In the genomic region with DNA sequence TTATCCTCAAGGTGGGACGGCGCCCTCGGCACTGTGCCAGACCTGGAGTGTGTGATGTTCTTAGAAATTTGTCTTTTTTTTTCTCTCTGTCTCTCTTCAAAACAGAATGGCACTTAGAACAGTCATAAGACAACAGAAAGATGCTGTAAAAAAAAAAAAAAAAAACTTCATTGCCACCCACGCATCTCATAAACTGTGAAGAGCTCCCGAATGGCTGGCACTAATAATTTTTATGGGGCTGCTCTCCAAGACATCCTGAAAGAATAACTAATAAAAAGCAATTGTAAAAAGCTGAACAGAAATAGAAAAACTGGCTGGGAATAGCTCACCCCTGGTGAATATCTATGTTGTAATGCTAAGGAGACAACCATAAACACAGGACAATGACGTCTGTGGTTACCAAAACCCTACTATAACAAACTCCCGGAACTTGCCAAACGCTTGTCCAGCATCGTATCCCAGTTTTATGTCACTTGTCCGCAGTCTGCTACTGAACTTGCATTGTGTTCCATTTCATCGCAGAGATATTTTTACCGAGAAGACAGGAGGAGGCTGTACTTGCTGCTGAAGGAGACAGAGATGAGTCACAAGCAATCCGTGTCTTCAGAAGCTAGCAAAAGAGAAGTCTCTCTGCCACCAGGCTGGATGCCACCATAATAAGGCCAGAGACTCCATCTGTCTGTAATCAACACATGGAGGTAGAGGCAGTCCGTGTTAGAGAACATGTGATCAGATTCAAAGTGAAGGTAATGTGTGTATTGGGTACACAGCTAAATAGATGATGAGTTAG, we compare ENCODE assay signal across 14 mouse cellular contexts. TPM values are rescaled to one million over a fixed set of nuclear protein-coding genes. Genes with fewer than 3 reads are reported as not detected.
DNase-seq lines count a peak whose midpoint lies in the region.
"Had no signal": no experiment of that assay in that cellular context is flagged by ENCODE, and none has a peak within 500 bp of the region (broad histone marks: within the 10 kb centered on the region; RNA-seq: fewer than 3 reads in every experiment).

No protein-coding gene starts in this region.

- peak; percentile 44 to 55 for DNase-seq in left cerebral cortex, adult 18-20 months (ENCODE audit: low spot score in 2 of 2)
- DNase-seq in left cerebral cortex, postnatal 4 days = no peak
- DNase-seq in frontal cortex, postnatal 36 days (ENCODE audit: low spot score in 2 of 2) = peak; percentile 48 to 68
- DNase-seq in left cerebral cortex, postnatal 14 days (ENCODE audit: low spot score in 2 of 2) = peak; percentile 46 to 60
- peak; percentile 37 to 75 for DNase-seq in right cerebral cortex, postnatal 36 days (ENCODE audit: low spot score in 2 of 2)
- DNase-seq in heart, postnatal 25 days (ENCODE audit: low spot score) = no peak
- DNase-seq in cerebellum, adult 11 months = no peak
- DNase-seq: adrenal gland, adult 8-10 months; cerebellum, adult 11-12 months; cerebellum, postnatal 36 days; heart, adult 2 months; kidney, adult 9 months; liver; liver, postnatal 0 days had no signal

- intact Hi-C loops in left cerebral cortex, postnatal 4 days (cut with DNase I) = no loop called here
- intact Hi-C loops in left cerebral cortex, postnatal 14 days (cut with DNase I) = no loop called here
- intact Hi-C loops in heart, postnatal 25 days (cut with DNase I) = no loop called here

RNA-seq across cellular contexts. Expression of gene Cpm, which starts 25.3 kb away (rescaled TPM):
- total RNA-seq in left cerebral cortex, adult 18-20 months (2021) = 1 to 10 TPM; 4.2 TPM
- 1 to 10 TPM; 1.7 to 2.5 TPM for total RNA-seq in left cerebral cortex, postnatal 4 days (2021)
- 1 to 10 TPM; 3.2 to 3.6 TPM for total RNA-seq in left cerebral cortex, postnatal 14 days (2021)
- total RNA-seq in heart, postnatal 25 days (2021) = 1 to 10 TPM; 3.9 to 4.5 TPM

Comparison
In these comparisons a context has a peak if more than half of its experiments do, and no peak if none do; other contexts are left out.
1. DNase-seq: peak in left cerebral cortex, adult 18-20 months (2 of 2), frontal cortex, postnatal 36 days (2 of 2), left cerebral cortex, postnatal 14 days (2 of 2) and right cerebral cortex, postnatal 36 days (2 of 2); none in left cerebral cortex, postnatal 4 days (single experiment), heart, postnatal 25 days (single experiment) and cerebellum, adult 11 months (single experiment).